Mouse (Mus musculus): ENCODE measurements at regions not wholly inside any gene's neighbourhood (a gene's known extent, or its start where the extent isn't known, plus 50 kb on each side); places are given as distances from the start of the nearest gene placed in this dataset.

DNA sequence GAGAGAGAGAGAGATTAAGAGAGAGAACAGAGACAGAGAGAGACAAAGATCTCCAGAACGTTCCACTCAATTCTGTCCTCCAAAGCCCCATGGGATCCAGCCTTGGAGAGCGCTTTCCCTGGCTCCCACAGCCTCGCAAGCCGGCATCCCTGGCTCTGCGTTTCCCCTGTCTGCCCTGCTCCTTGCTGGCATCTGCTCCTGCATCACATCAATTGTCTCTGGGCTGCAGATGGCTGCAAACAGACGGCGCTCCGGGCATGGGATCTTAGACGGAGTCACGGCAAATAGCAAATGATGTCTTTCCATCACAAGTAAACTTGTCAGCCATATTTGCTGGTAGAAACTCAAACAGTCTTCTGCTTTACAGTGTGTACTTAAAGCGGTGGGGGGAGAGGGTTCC is 428.4 kb downstream of the Cd83 start:
- Histone ChIP-seq H3K36me3 (replicated peaks; ENCODE audit: insufficient read depth, low read length) (no peaks in the 10 kb centered on the region), H3K4me2 (ENCODE audit: low read depth, low read length) (no peak overlapping the region), H3K27me3 (ENCODE audit: insufficient read depth, low read length) (no peaks in the 10 kb centered on the region), H3K9ac (replicated peaks) (no peak overlapping the region), H3K4me1 (ENCODE audit: insufficient read depth) (no peaks in the 10 kb centered on the region), H3K27ac (ENCODE audit: low read depth) (no peak overlapping the region), H3K9me3 (ENCODE audit: low read length) (no peaks in the 10 kb centered on the region), H3K4me3 (ENCODE audit: low read depth, low read length) (no peak overlapping the region)
- ATAC-seq = no peak
- DNase-seq = no peak
- 58% methylated on average over 11 of the region's 11 CpGs for WGBS (ENCODE audit: insufficient replicate concordance)
- TF ChIP-seq CTCF (IDR thresholded peaks at IDR 0.05; ENCODE audit: low read depth) = no peak
- no peak for TF ChIP-seq EP300 (IDR thresholded peaks at IDR 0.05; ENCODE audit: low read depth)

- DNase-seq (no peak), ATAC-seq (no peak)
- H3K9ac ChIP-seq (replicated peaks) = no peak overlapping the region
- H3K4me1 ChIP-seq (ENCODE audit: insufficient read depth) = no peaks in the 10 kb centered on the region
- WGBS (ENCODE audit: insufficient replicate concordance) = 71% methylated on average over 8 of the region's 8 CpGs
- no peak overlapping the region for H3K4me3 ChIP-seq (ENCODE audit: low read depth, low read length)
- H3K36me3 ChIP-seq (replicated peaks; ENCODE audit: insufficient read depth, low read length) = no peaks in the 10 kb centered on the region
- no peaks in the 10 kb centered on the region for H3K9me3 ChIP-seq (ENCODE audit: low read length)
- H3K27ac ChIP-seq (ENCODE audit: low read depth) = no peak overlapping the region
- H3K27me3 ChIP-seq (ENCODE audit: insufficient read depth, low read length) = no peaks in the 10 kb centered on the region
- TF ChIP-seq EP300 (IDR thresholded peaks at IDR 0.05; ENCODE audit: low read depth) (no peak), CTCF (IDR thresholded peaks at IDR 0.05; ENCODE audit: low read depth) (no peak)
- no peak overlapping the region for H3K4me2 ChIP-seq (ENCODE audit: low read depth, low read length)
Observed at GRCm38 (mm10) chr13:44218266-44218665, 433.7 kb downstream of the Cd83 start.

DNA sequence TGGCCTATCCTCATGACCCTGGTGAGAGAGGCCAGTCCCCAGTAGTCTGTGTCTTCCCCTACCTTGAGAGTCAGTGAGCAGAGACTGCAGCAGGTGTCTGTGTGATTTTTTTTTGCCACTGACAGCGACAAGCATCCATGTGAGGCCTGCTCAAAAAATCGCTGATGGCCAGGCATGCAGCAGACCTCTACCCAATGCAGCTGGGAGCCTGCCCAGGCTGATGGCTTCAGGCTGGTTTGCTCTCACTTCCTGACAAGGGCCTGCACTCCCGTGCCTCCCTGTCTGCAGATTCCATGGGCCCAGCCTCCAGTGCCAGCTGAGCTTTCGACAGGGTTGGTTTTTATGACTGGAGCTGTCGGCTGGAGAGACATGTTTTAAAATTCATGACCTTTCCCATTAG is 437.1 kb downstream of the Cd83 start:
- TF ChIP-seq EP300 (IDR thresholded peaks at IDR 0.05; ENCODE audit: low read depth) = no peak
- no peaks in the 10 kb centered on the region for H3K9me3 ChIP-seq (ENCODE audit: low read length)
- DNase-seq = no peak
- no peak for ATAC-seq
- H3K4me2 ChIP-seq (ENCODE audit: low read depth, low read length) = no peak overlapping the region
- WGBS (ENCODE audit: insufficient replicate concordance) = 60% methylated on average over 5 of the region's 5 CpGs
- no peak overlapping the region for H3K9ac ChIP-seq (replicated peaks)
- H3K4me3 ChIP-seq (ENCODE audit: low read depth, low read length) = no peak overlapping the region
- no peaks in the 10 kb centered on the region for H3K27me3 ChIP-seq (ENCODE audit: insufficient read depth, low read length)
- no peak overlapping the region for H3K27ac ChIP-seq (ENCODE audit: low read depth)
- no peaks in the 10 kb centered on the region for H3K4me1 ChIP-seq (ENCODE audit: insufficient read depth)
- no peaks in the 10 kb centered on the region for H3K36me3 ChIP-seq (replicated peaks; ENCODE audit: insufficient read depth, low read length)

DNA sequence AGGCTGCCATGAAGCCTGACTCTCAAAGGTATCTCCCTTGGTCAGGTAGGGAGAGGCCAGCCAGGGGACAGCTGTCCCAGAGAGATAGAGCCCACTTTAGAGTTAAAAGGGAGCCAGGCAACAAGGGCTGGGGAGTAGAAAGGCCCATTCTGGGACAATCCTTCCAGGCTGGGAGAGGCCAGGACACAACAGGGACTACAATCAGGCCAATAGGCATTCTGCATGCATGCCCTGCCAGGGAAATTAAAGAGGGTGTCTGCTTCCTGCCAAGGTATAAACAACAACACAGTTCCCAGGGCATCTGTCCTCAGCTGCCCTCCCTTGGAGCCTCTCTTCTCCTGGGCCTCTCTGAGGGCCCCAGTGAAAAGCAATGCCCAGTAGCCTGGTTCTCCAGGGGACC is 437.8 kb downstream of the Cd83 start:
- DNase-seq (no peak), ATAC-seq (no peak)
- no peak overlapping the region for H3K4me3 ChIP-seq (ENCODE audit: low read depth, low read length)
- no peaks in the 10 kb centered on the region for H3K4me1 ChIP-seq (ENCODE audit: insufficient read depth)
- H3K9me3 ChIP-seq (ENCODE audit: low read length) = no peaks in the 10 kb centered on the region
- TF ChIP-seq CTCF (IDR thresholded peaks at IDR 0.05; ENCODE audit: low read depth) (no peak), EP300 (IDR thresholded peaks at IDR 0.05; ENCODE audit: low read depth) (no peak)
- no peak overlapping the region for H3K27ac ChIP-seq (ENCODE audit: low read depth)
- no peak overlapping the region for H3K4me2 ChIP-seq (ENCODE audit: low read depth, low read length)
- H3K36me3 ChIP-seq (replicated peaks; ENCODE audit: insufficient read depth, low read length) = no peaks in the 10 kb centered on the region
- H3K27me3 ChIP-seq (ENCODE audit: insufficient read depth, low read length) = no peaks in the 10 kb centered on the region
- H3K9ac ChIP-seq (replicated peaks) = no peak overlapping the region

- WGBS (ENCODE audit: insufficient replicate concordance) = 81% methylated on average over 14 of the region's 14 CpGs
- TF ChIP-seq EP300 (IDR thresholded peaks at IDR 0.05; ENCODE audit: low read depth) (no peak), CTCF (IDR thresholded peaks at IDR 0.05; ENCODE audit: low read depth) (no peak)
- H3K4me2 ChIP-seq (ENCODE audit: low read depth, low read length) = no peak overlapping the region
- no peaks in the 10 kb centered on the region for H3K36me3 ChIP-seq (replicated peaks; ENCODE audit: insufficient read depth, low read length)
- DNase-seq (no peak), ATAC-seq (no peak)
- no peaks in the 10 kb centered on the region for H3K4me1 ChIP-seq (ENCODE audit: insufficient read depth)
- H3K9me3 ChIP-seq (ENCODE audit: low read length) = no peaks in the 10 kb centered on the region
- no peaks in the 10 kb centered on the region for H3K27me3 ChIP-seq (ENCODE audit: insufficient read depth, low read length)
- no peak overlapping the region for H3K9ac ChIP-seq (replicated peaks)
- H3K4me3 ChIP-seq (ENCODE audit: low read depth, low read length) = no peak overlapping the region
- H3K27ac ChIP-seq (ENCODE audit: low read depth) = no peak overlapping the region
Observed at GRCm38 (mm10) chr13:44227706-44228459, 443.3 kb downstream of the Cd83 start.

DNA sequence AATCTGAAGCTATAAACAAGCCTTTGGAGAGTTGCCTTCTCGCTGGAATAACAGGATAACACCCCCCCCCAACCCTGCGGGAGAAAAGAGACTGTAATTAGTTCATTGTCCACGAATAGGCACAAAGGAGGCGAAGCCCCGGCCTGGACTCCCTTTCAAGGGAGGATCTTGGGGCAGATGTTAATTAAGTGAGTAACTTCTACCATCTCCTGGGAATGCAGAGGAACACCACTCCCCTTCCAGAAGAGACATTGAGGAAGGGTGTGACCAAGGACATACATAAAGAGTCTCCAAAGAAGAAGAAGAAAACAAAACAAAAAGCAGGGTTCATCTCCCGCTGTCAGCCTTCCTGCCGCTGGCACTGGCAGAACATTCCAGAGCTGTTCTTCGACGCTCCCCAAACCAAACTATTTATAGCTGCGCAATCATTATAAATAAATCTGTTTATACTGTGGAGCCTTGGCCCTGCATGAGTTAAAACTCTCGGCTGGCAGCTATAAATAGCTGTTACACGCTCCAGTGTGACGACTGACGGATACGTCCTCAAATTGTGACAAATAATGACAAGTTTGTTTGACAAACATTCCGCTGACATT is 444.1 kb downstream of the Cd83 start:
- Histone ChIP-seq H3K36me3 (replicated peaks; ENCODE audit: insufficient read depth, low read length) (no peaks in the 10 kb centered on the region), H3K9ac (replicated peaks) (no peak overlapping the region), H3K4me3 (ENCODE audit: low read depth, low read length) (no peak overlapping the region), H3K4me1 (ENCODE audit: insufficient read depth) (no peaks in the 10 kb centered on the region), H3K4me2 (ENCODE audit: low read depth, low read length) (no peak overlapping the region), H3K9me3 (ENCODE audit: low read length) (no peaks in the 10 kb centered on the region), H3K27me3 (ENCODE audit: insufficient read depth, low read length) (no peaks in the 10 kb centered on the region), H3K27ac (ENCODE audit: low read depth) (no peak overlapping the region)
- 31% methylated on average over 16 of the region's 16 CpGs for WGBS (ENCODE audit: insufficient replicate concordance)
- ATAC-seq (no peak), DNase-seq (no peak)
- no peak for TF ChIP-seq EP300 (IDR thresholded peaks at IDR 0.05; ENCODE audit: low read depth)
- no peak for TF ChIP-seq CTCF (IDR thresholded peaks at IDR 0.05; ENCODE audit: low read depth)
